Mouse (Mus musculus): Measurements from ENCODE around the gene Odam. TPM values are rescaled to one million over a fixed set of nuclear protein-coding genes. Genes with fewer than 3 reads are reported as not detected.

Odam gene
- not detected for polyA plus RNA-seq (2017; shearing (Covaris generic))

GRCm38 (mm10) chr5:87884729-87885128 lies at the start of gene Odam:
Gene Odam (plus strand): TSS chr5:87885029.

GRCm38 (mm10) chr5:87925372-87925771 lies 40.5 kb downstream of the Odam start, which contains the start of gene Csn3:
Gene Csn3 (plus strand): TSS chr5:87925579.

Other genes with a start within 250 kb of the Odam start
- not detected for gene Csn1s1, start 218.8 kb upstream of the Odam start, polyA plus RNA-seq (2017; shearing (Covaris generic))
- not detected for gene Csn2, start 185.4 kb upstream of the Odam start, polyA plus RNA-seq (2017; shearing (Covaris generic))
- not detected for gene Csn1s2a, start 110.5 kb upstream of the Odam start, polyA plus RNA-seq (2017; shearing (Covaris generic))
- not detected for gene Csn1s2b, start 76.9 kb upstream of the Odam start, polyA plus RNA-seq (2017; shearing (Covaris generic))
- not detected for gene Prr27, start 59.3 kb upstream of the Odam start, polyA plus RNA-seq (2017; shearing (Covaris generic))
- not detected for gene Csn3, start 40.5 kb downstream of the Odam start, polyA plus RNA-seq (2017; shearing (Covaris generic))
- not detected for gene 2310003L06Rik, start 84.4 kb downstream of the Odam start, polyA plus RNA-seq (2017; shearing (Covaris generic))
- not detected for gene Gm28434, start 84.5 kb downstream of the Odam start, polyA plus RNA-seq (2017; shearing (Covaris generic))
- gene Cabs1, start 94.4 kb downstream of the Odam start, polyA plus RNA-seq (2017; shearing (Covaris generic)) = not detected
- gene Smr3a, start 117.5 kb downstream of the Odam start, polyA plus RNA-seq (2017; shearing (Covaris generic)) = not detected
- not detected for gene Smr2, start 201.5 kb downstream of the Odam start, polyA plus RNA-seq (2017; shearing (Covaris generic))
- gene Gm11116, start 226.5 kb downstream of the Odam start, polyA plus RNA-seq (2017; shearing (Covaris generic)) = not detected

Measured in CD4-positive, CD25-positive, alpha-beta regulatory T cell, adult 9 weeks (primary cell).